Mouse (Mus musculus) megakaryocyte, embryonic 14.5 days (primary cell): ENCODE results near the gene Tmem175.

Source experiments
- FLI1 ChIP-seq: IDR thresholded peaks from 2 replicates; pipeline ENCODE4 v1.6.1; 2012; ENCODE audit warnings: low read length, inconsistent platforms, mixed read lengths
- GATA1 ChIP-seq: IDR thresholded peaks from 3 replicates; pipeline ENCODE4 v1.6.1; 2012; ENCODE audit warnings: mixed read lengths, low read length, inconsistent platforms, borderline replicate concordance

- TF ChIP-seq GATA1 (no peak), FLI1 (no peak)
Measured at GRCm38 (mm10) chr5:108694352-108695261, 65.0 kb downstream of the Tmem175 start.
